Mouse (Mus musculus): ENCODE data around the gene Rpn1. TPM values are rescaled to one million over a fixed set of nuclear protein-coding genes. Genes with fewer than 3 reads are reported as not detected.

Gene Rpn1
- 174 TPM for polyA plus RNA-seq (2014; fragmentation: Illumina TruSeq; extraction: RNeasy Lipid Tissue Mini Kit (QIAGEN cat#74804); ENCODE audit: low read depth, low replicate concordance)

DNA sequence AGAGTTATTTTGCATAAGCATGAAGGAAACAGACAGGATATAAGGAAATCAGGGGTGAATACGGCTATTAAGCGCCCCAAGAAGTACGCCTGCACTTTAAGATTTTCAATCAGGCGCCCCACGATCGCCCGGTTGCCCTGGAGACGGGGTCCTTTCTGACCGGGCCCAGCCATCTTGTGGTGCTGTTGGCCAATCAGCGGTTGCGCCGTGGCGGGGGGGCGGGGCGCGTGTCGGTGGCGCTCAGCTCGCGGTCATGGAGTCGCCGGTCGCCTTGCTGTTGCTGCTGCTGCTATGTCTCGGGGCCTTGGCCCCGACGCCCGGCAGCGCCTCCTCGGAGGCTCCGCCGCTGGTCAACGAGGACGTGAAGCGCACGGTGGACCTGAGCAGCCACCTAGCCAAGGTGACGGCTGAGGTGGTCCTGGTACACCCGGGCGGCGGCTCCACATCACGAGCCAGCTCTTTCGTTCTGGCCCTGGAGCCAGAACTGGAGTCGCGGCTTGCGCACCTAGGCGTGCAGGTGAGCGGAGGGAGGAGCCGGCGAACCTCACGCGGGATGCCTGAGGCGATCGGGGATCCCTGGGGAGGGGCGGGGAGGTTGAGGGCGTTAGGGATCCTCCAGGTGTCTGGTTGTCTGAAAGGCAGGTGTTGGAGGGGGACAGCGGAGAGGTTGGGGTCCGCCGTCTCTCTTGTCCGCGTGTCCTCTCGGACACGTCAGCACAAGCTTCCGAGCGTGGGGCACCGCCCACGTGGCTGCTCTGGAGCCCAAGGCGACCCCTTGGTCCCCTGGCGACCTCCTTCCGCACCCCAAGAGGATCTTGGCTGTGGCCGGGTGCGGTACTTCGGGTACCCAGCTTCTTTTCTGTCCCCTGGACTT is at the start of gene Rpn1:
TSS of gene Rpn1 (plus strand) at position 205 of the 874 bp plus-strand sequence.

DNA sequence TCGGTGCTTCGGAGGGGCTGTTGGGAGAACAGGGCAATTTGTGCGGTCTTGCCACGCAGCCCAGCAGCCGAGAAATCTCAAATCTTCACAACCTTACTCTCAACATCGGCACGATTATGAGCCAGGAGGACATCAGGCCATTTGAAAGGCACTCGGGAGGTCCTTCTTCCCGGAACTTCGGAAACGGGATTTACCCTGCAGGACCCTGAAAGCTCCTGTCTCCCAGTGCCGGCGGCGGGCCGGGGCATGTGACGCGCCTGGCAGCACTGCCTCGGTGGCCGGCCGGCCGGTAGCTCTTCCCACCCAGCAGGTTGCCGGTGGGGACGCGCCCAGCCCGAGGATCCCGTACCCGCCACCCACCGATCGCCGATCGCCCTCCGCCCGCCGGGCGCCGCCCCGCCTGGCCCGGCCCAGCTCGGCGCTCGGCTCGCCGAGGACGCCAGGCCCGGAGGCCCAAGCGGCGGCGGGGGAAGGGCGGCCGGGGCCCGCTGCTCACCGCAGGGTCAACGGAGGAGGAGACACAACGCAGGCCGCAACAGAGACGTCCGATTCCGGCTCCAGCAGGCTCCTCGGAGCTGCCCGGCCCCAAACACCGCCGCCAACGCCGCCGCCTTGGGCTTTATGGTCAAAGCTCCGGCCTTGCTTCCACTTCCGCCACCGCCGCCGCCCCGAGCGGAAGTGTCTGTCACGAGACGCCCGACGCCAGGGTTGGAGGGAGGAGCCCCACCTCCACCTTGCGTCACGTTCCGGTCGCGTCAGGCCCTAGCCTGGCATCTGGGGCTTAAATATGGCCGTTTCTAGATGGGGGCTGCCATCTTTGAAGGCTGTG is 39.5 kb upstream of the Rpn1 start, which contains the start of gene Rab7:
TSS of gene Rab7 (minus strand) at position 694 of the 829 bp plus-strand sequence.

Other genes with a start within 250 kb of the Rpn1 start
- gene Gm45140, start 248.7 kb upstream of the Rpn1 start, polyA plus RNA-seq (2014; fragmentation: Illumina TruSeq; extraction: RNeasy Lipid Tissue Mini Kit (QIAGEN cat#74804); ENCODE audit: low read depth, low replicate concordance) = 0.60 TPM
- gene Isy1, start 245.7 kb upstream of the Rpn1 start, polyA plus RNA-seq (2014; fragmentation: Illumina TruSeq; extraction: RNeasy Lipid Tissue Mini Kit (QIAGEN cat#74804); ENCODE audit: low read depth, low replicate concordance) = 11.5 TPM
- gene Cnbp, start 233.4 kb upstream of the Rpn1 start, polyA plus RNA-seq (2014; fragmentation: Illumina TruSeq; extraction: RNeasy Lipid Tissue Mini Kit (QIAGEN cat#74804); ENCODE audit: low read depth, low replicate concordance) = 324 TPM
- 11.6 TPM for gene Copg1, start 196.7 kb upstream of the Rpn1 start, polyA plus RNA-seq (2014; fragmentation: Illumina TruSeq; extraction: RNeasy Lipid Tissue Mini Kit (QIAGEN cat#74804); ENCODE audit: low read depth, low replicate concordance)
- 10.1 TPM for gene Hmces, start 170.5 kb upstream of the Rpn1 start, polyA plus RNA-seq (2014; fragmentation: Illumina TruSeq; extraction: RNeasy Lipid Tissue Mini Kit (QIAGEN cat#74804); ENCODE audit: low read depth, low replicate concordance)
- not detected for gene H1fx, start 102.8 kb upstream of the Rpn1 start, polyA plus RNA-seq (2014; fragmentation: Illumina TruSeq; extraction: RNeasy Lipid Tissue Mini Kit (QIAGEN cat#74804); ENCODE audit: low read depth, low replicate concordance)
- gene Rab7, start 39.2 kb upstream of the Rpn1 start, polyA plus RNA-seq (2014; fragmentation: Illumina TruSeq; extraction: RNeasy Lipid Tissue Mini Kit (QIAGEN cat#74804); ENCODE audit: low read depth, low replicate concordance) = 56.7 TPM
- gene Gata2, start 109.4 kb downstream of the Rpn1 start, polyA plus RNA-seq (2014; fragmentation: Illumina TruSeq; extraction: RNeasy Lipid Tissue Mini Kit (QIAGEN cat#74804); ENCODE audit: low read depth, low replicate concordance) = 4.5 TPM
- gene Dnajb8, start 137.8 kb downstream of the Rpn1 start, polyA plus RNA-seq (2014; fragmentation: Illumina TruSeq; extraction: RNeasy Lipid Tissue Mini Kit (QIAGEN cat#74804); ENCODE audit: low read depth, low replicate concordance) = 36.5 TPM

Measured in testis, adult 10 weeks (tissue).